Mouse (Mus musculus): ENCODE data around the gene Arl14ep. TPM values are rescaled to one million over a fixed set of nuclear protein-coding genes. Genes with fewer than 3 reads are reported as not detected.

Gene Arl14ep
- total and polyA plus RNA-seq, 3 experiments = 55.2 to 76.0 (median 61.0) TPM

GRCm38 (mm10) chr2:106942451-106942850 is 31.8 kb downstream of the Arl14ep start:
- dilution Hi-C loops (cut with MboI; ENCODE audit: extremely low pct_ligation_motif_present, extremely low pct_unique_long_range_greater_than_20kb, low sequenced_read_pairs) (no loop called here), in situ Hi-C loops (cut with MboI; ENCODE audit: low pct_ligation_motif_present, low pct_unique_long_range_greater_than_20kb, low sequenced_read_pairs) (no loop called here)
- Histone ChIP-seq H3K27me3 (replicated peaks) (no peaks in the 10 kb centered on the region), H3K36me3 (replicated peaks in 1 of 2; ENCODE audit: control insufficient read depth in 1 of 2, insufficient read depth in 1 of 2, low read length in 1 of 2) (no peaks in the 10 kb centered on the region), H3K27ac (ENCODE audit: insufficient read depth, low read depth) (no peak overlapping the region), H3K4me3 (replicated peaks in 1 of 3; ENCODE audit: low read depth in 2 of 3, low read length in 2 of 3, poor library complexity in 1 of 3) (no peak overlapping the region), H3K4me2 (ENCODE audit: insufficient read depth, low read depth, poor library complexity, severe bottlenecking) (no peak overlapping the region), H3K4me1 (ENCODE audit: control insufficient read depth in 1 of 2, insufficient read depth in 2 of 2) (no peaks in the 10 kb centered on the region), H3K9me3 (replicated peaks; ENCODE audit: low read length) (peaks cover 36% of the 10 kb centered on the region), H3K79me2 (replicated peaks; ENCODE audit: control insufficient read depth, extremely low read depth, insufficient read depth, poor library complexity, severe bottlenecking) (no peaks in the 10 kb centered on the region), H3K9ac (ENCODE audit: insufficient read depth, low read depth) (no peak overlapping the region)
- DNase-seq (ENCODE audit: extremely low read depth) = no peak
- TF ChIP-seq POLR2A (IDR thresholded peaks at IDR 0.05; ENCODE audit: low read depth, low read length) (no peak), TBP (conservative IDR thresholded peaks at IDR 0.05; ENCODE audit: low read depth, low read length) (no peak), JUND (conservative IDR thresholded peaks at IDR 0.05; ENCODE audit: low read depth, low read length) (no peak), ZMIZ1 (IDR thresholded peaks at IDR 0.05; ENCODE audit: low read depth, low read length) (no peak)

- H3K4me1 ChIP-seq (ENCODE audit: control insufficient read depth in 1 of 2, insufficient read depth in 2 of 2) = no peaks in the 10 kb centered on the region
- in situ Hi-C loops (cut with MboI; ENCODE audit: low pct_ligation_motif_present, low pct_unique_long_range_greater_than_20kb, low sequenced_read_pairs) = no loop called here
- H3K4me2 ChIP-seq (ENCODE audit: insufficient read depth, low read depth, poor library complexity, severe bottlenecking) = no peak overlapping the region
- no peak for TF ChIP-seq CHD2 (IDR thresholded peaks at IDR 0.05; ENCODE audit: low read length)
- TF ChIP-seq KAT2A (IDR thresholded peaks at IDR 0.05; ENCODE audit: insufficient replicate concordance, low read length) = no peak
- no peak for TF ChIP-seq GABPA (IDR thresholded peaks at IDR 0.05; ENCODE audit: insufficient replicate concordance, low read depth, low read length)
- no peak for TF ChIP-seq IRF4 (IDR thresholded peaks at IDR 0.05; ENCODE audit: low read depth, low read length)
- no peak for TF ChIP-seq NRF1 (IDR thresholded peaks at IDR 0.05; ENCODE audit: low read depth, low read length)
- TF ChIP-seq MYC (IDR thresholded peaks at IDR 0.05; ENCODE audit: low read depth, low read length) = no peak
- TF ChIP-seq POLR2AphosphoS2 (IDR thresholded peaks at IDR 0.05; ENCODE audit: low read depth, low read length) = no peak
- no peak for TF ChIP-seq ZC3H11A (IDR thresholded peaks at IDR 0.05; ENCODE audit: low read depth, low read length)
- no peak for TF ChIP-seq E2F4 (IDR thresholded peaks at IDR 0.05; ENCODE audit: insufficient replicate concordance, low read depth, low read length)
- TF ChIP-seq MAX (IDR thresholded peaks at IDR 0.05; ENCODE audit: low read length) = no peak
- H3K79me2 ChIP-seq (replicated peaks; ENCODE audit: control insufficient read depth, extremely low read depth, insufficient read depth, poor library complexity, severe bottlenecking) = no peaks in the 10 kb centered on the region
- H3K4me3 ChIP-seq (replicated peaks in 1 of 3; ENCODE audit: low read depth in 2 of 3, low read length in 2 of 3, poor library complexity in 1 of 3) = no peak overlapping the region
- no peaks in the 10 kb centered on the region for H3K27me3 ChIP-seq (replicated peaks)
- H3K36me3 ChIP-seq (replicated peaks in 1 of 2; ENCODE audit: control insufficient read depth in 1 of 2, insufficient read depth in 1 of 2, low read length in 1 of 2) = no peaks in the 10 kb centered on the region
- H3K27ac ChIP-seq (ENCODE audit: insufficient read depth, low read depth) = no peak overlapping the region
- H3K9ac ChIP-seq (ENCODE audit: insufficient read depth, low read depth) = no peak overlapping the region
- H3K9me3 ChIP-seq (replicated peaks; ENCODE audit: low read length) = peaks cover 60% of the 10 kb centered on the region
- DNase-seq (ENCODE audit: extremely low read depth) = no peak
- dilution Hi-C loops (cut with MboI; ENCODE audit: extremely low pct_ligation_motif_present, extremely low pct_unique_long_range_greater_than_20kb, low sequenced_read_pairs) = no loop called here
Measured at GRCm38 (mm10) chr2:106935681-106936080, 38.5 kb downstream of the Arl14ep start.

- H3K79me2 ChIP-seq (replicated peaks; ENCODE audit: control insufficient read depth, extremely low read depth, insufficient read depth, poor library complexity, severe bottlenecking) = no peaks in the 10 kb centered on the region
- dilution Hi-C loops (cut with MboI; ENCODE audit: extremely low pct_ligation_motif_present, extremely low pct_unique_long_range_greater_than_20kb, low sequenced_read_pairs) = no loop called here
- no peak overlapping the region for H3K4me3 ChIP-seq (replicated peaks in 1 of 3; ENCODE audit: low read depth in 2 of 3, low read length in 2 of 3, poor library complexity in 1 of 3)
- H3K36me3 ChIP-seq (replicated peaks in 1 of 2; ENCODE audit: control insufficient read depth in 1 of 2, insufficient read depth in 1 of 2, low read length in 1 of 2) = no peaks in the 10 kb centered on the region
- TF ChIP-seq MAZ (IDR thresholded peaks at IDR 0.05; ENCODE audit: low read depth, low read length) (no peak), USF2 (conservative IDR thresholded peaks at IDR 0.05; ENCODE audit: low read depth, low read length) (no peak), RCOR1 (conservative IDR thresholded peaks at IDR 0.05; ENCODE audit: low read depth, low read length) (no peak), ZC3H11A (IDR thresholded peaks at IDR 0.05; ENCODE audit: low read depth, low read length) (no peak), MXI1 (IDR thresholded peaks at IDR 0.05; ENCODE audit: low read depth, low read length) (no peak), ZKSCAN1 (IDR thresholded peaks at IDR 0.05; ENCODE audit: borderline replicate concordance, low read depth, low read length) (no peak), SMC3 (IDR thresholded peaks at IDR 0.05; ENCODE audit: low read depth, low read length) (no peak), ZNF384 (IDR thresholded peaks at IDR 0.05; ENCODE audit: low read depth, low read length) (no peak), E2F4 (IDR thresholded peaks at IDR 0.05; ENCODE audit: insufficient replicate concordance, low read depth, low read length) (no peak), MAFK (IDR thresholded peaks at IDR 0.05; ENCODE audit: insufficient replicate concordance, low read length) (no peak), SIN3A (IDR thresholded peaks at IDR 0.05; ENCODE audit: low read length) (no peak), NELFE (IDR thresholded peaks at IDR 0.05; ENCODE audit: low read depth, low read length) (no peak), RAD21 (IDR thresholded peaks at IDR 0.05; ENCODE audit: low read depth, low read length) (no peak), USF1 (IDR thresholded peaks at IDR 0.05; ENCODE audit: low read depth, low read length) (no peak), JUND (conservative IDR thresholded peaks at IDR 0.05; ENCODE audit: low read depth, low read length) (no peak)
- H3K4me2 ChIP-seq (ENCODE audit: insufficient read depth, low read depth, poor library complexity, severe bottlenecking) = no peak overlapping the region
- H3K9me3 ChIP-seq (replicated peaks; ENCODE audit: low read length) = peaks cover 31% of the 10 kb centered on the region
- H3K9ac ChIP-seq (ENCODE audit: insufficient read depth, low read depth) = no peak overlapping the region
- in situ Hi-C loops (cut with MboI; ENCODE audit: low pct_ligation_motif_present, low pct_unique_long_range_greater_than_20kb, low sequenced_read_pairs) = no loop called here
- no peak for DNase-seq (ENCODE audit: extremely low read depth)
- no peaks in the 10 kb centered on the region for H3K27me3 ChIP-seq (replicated peaks)
- no peaks in the 10 kb centered on the region for H3K4me1 ChIP-seq (ENCODE audit: control insufficient read depth in 1 of 2, insufficient read depth in 2 of 2)
- H3K27ac ChIP-seq (ENCODE audit: insufficient read depth, low read depth) = no peak overlapping the region
Measured at GRCm38 (mm10) chr2:106929906-106930305, 44.3 kb downstream of the Arl14ep start.
